Mouse (Mus musculus): Measurements from ENCODE around the gene Zcwpw1. TPM values are rescaled to one million over a fixed set of nuclear protein-coding genes. Genes with fewer than 3 reads are reported as not detected.

Zcwpw1 gene
- total and polyA plus RNA-seq, 2 experiments from 2014 or later = 4.9 to 11.4 TPM

GRCm38 (mm10) chr5:137822602-137823001 lies 35.0 kb downstream of the Zcwpw1 start:
- no peaks in the 10 kb centered on the region for H3K4me1 ChIP-seq (ENCODE audit: insufficient read depth, low read length)
- no peak overlapping the region for H3K4me3 ChIP-seq (ENCODE audit: low read length)
- H3K27ac ChIP-seq = no peak overlapping the region
- WGBS = 77% methylated on average over 1 of the region's 1 CpGs
- no peaks in the 10 kb centered on the region for H3K36me3 ChIP-seq (ENCODE audit: insufficient read depth, low read length)
- ATAC-seq = no peak
- DNase-seq (ENCODE audit: low spot score) = no peak
- no peak overlapping the region for H3K9ac ChIP-seq (replicated peaks; ENCODE audit: low read length)
- H3K27me3 ChIP-seq (ENCODE audit: insufficient read depth, low read length) = no peaks in the 10 kb centered on the region
- no peaks in the 10 kb centered on the region for H3K9me3 ChIP-seq (ENCODE audit: low read length)
- no peak overlapping the region for H3K4me2 ChIP-seq (ENCODE audit: low read depth, low read length)
- no peak for TF ChIP-seq CTCF (IDR thresholded peaks at IDR 0.05; ENCODE audit: low read depth)

- Histone ChIP-seq H3K9me3 (ENCODE audit: low read length) (no peaks in the 10 kb centered on the region), H3K4me2 (ENCODE audit: low read depth, low read length) (no peak overlapping the region), H3K27ac (no peak overlapping the region), H3K4me3 (ENCODE audit: low read length) (no peak overlapping the region), H3K27me3 (ENCODE audit: insufficient read depth, low read length) (no peaks in the 10 kb centered on the region), H3K4me1 (ENCODE audit: insufficient read depth, low read length) (no peaks in the 10 kb centered on the region), H3K36me3 (ENCODE audit: insufficient read depth, low read length) (no peaks in the 10 kb centered on the region), H3K9ac (replicated peaks; ENCODE audit: low read length) (no peak overlapping the region)
- ATAC-seq (no peak), DNase-seq (ENCODE audit: low spot score) (no peak)
- WGBS = 95% methylated on average over 6 of the region's 6 CpGs
- TF ChIP-seq CTCF (IDR thresholded peaks at IDR 0.05; ENCODE audit: low read depth) = no peak
Observed at GRCm38 (mm10) chr5:137823455-137824045, 36.0 kb downstream of the Zcwpw1 start.

- Histone ChIP-seq H3K9me3 (ENCODE audit: low read length) (no peaks in the 10 kb centered on the region), H3K27ac (no peak overlapping the region), H3K36me3 (ENCODE audit: insufficient read depth, low read length) (no peaks in the 10 kb centered on the region), H3K4me1 (ENCODE audit: insufficient read depth, low read length) (no peaks in the 10 kb centered on the region), H3K9ac (replicated peaks; ENCODE audit: low read length) (no peak overlapping the region), H3K4me2 (ENCODE audit: low read depth, low read length) (no peak overlapping the region), H3K4me3 (ENCODE audit: low read length) (no peak overlapping the region), H3K27me3 (ENCODE audit: insufficient read depth, low read length) (no peaks in the 10 kb centered on the region)
- no peak for TF ChIP-seq CTCF (IDR thresholded peaks at IDR 0.05; ENCODE audit: low read depth)
- ATAC-seq (no peak), DNase-seq (ENCODE audit: low spot score) (no peak)
- WGBS = 92% methylated on average over 3 of the region's 3 CpGs
Observed at GRCm38 (mm10) chr5:137825030-137825429, 37.4 kb downstream of the Zcwpw1 start.

DNA sequence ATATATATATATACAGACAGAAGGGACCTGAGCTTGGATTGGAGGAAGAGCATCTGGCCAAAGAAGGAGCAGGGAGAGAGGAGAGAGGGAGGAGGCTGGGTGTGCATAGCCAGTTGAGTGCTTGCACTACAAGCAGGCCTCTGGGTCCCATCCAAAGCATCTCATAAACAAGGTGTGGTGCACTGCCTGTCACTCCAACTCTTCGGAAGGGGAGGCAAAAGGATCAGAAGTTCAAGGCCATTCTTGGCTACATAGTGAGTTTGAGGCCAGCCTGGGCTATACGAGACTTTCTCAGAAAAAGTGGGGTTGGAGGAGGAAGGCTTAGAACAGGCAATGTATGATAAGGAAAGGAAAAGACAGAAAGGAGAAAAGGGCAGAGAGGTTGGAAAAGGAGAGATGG lies 38.4 kb downstream of the Zcwpw1 start:
- no peaks in the 10 kb centered on the region for H3K4me1 ChIP-seq (ENCODE audit: insufficient read depth, low read length)
- no peak overlapping the region for H3K9ac ChIP-seq (replicated peaks; ENCODE audit: low read length)
- no peaks in the 10 kb centered on the region for H3K9me3 ChIP-seq (ENCODE audit: low read length)
- ATAC-seq = no peak
- 79% methylated on average over 2 of the region's 2 CpGs for WGBS
- H3K36me3 ChIP-seq (ENCODE audit: insufficient read depth, low read length) = no peaks in the 10 kb centered on the region
- H3K27me3 ChIP-seq (ENCODE audit: insufficient read depth, low read length) = no peaks in the 10 kb centered on the region
- DNase-seq (ENCODE audit: low spot score) = no peak
- no peak overlapping the region for H3K27ac ChIP-seq
- no peak for TF ChIP-seq CTCF (IDR thresholded peaks at IDR 0.05; ENCODE audit: low read depth)
- H3K4me2 ChIP-seq (ENCODE audit: low read depth, low read length) = no peak overlapping the region
- H3K4me3 ChIP-seq (ENCODE audit: low read length) = no peak overlapping the region

GRCm38 (mm10) chr5:137826421-137826820 lies 38.8 kb downstream of the Zcwpw1 start:
- Histone ChIP-seq H3K36me3 (ENCODE audit: insufficient read depth, low read length) (no peaks in the 10 kb centered on the region), H3K27ac (no peak overlapping the region), H3K27me3 (ENCODE audit: insufficient read depth, low read length) (no peaks in the 10 kb centered on the region), H3K9me3 (ENCODE audit: low read length) (no peaks in the 10 kb centered on the region), H3K9ac (replicated peaks; ENCODE audit: low read length) (no peak overlapping the region), H3K4me1 (ENCODE audit: insufficient read depth, low read length) (no peaks in the 10 kb centered on the region), H3K4me2 (ENCODE audit: low read depth, low read length) (no peak overlapping the region), H3K4me3 (ENCODE audit: low read length) (no peak overlapping the region)
- TF ChIP-seq CTCF (IDR thresholded peaks at IDR 0.05; ENCODE audit: low read depth) = no peak
- ATAC-seq = no peak
- 73% methylated on average over 7 of the region's 7 CpGs for WGBS
- no peak for DNase-seq (ENCODE audit: low spot score)

GRCm38 (mm10) chr5:137828694-137829093 lies 41.1 kb downstream of the Zcwpw1 start:
- ATAC-seq (no peak), DNase-seq (ENCODE audit: low spot score) (no peak)
- no peak overlapping the region for H3K4me3 ChIP-seq (ENCODE audit: low read length)
- H3K9me3 ChIP-seq (ENCODE audit: low read length) = no peaks in the 10 kb centered on the region
- TF ChIP-seq CTCF (IDR thresholded peaks at IDR 0.05; ENCODE audit: low read depth) = no peak
- H3K4me1 ChIP-seq (ENCODE audit: insufficient read depth, low read length) = no peaks in the 10 kb centered on the region
- 85% methylated on average over 6 of the region's 6 CpGs for WGBS
- no peak overlapping the region for H3K9ac ChIP-seq (replicated peaks; ENCODE audit: low read length)
- H3K27me3 ChIP-seq (ENCODE audit: insufficient read depth, low read length) = no peaks in the 10 kb centered on the region
- H3K4me2 ChIP-seq (ENCODE audit: low read depth, low read length) = no peak overlapping the region
- H3K36me3 ChIP-seq (ENCODE audit: insufficient read depth, low read length) = no peaks in the 10 kb centered on the region
- no peak overlapping the region for H3K27ac ChIP-seq

DNA sequence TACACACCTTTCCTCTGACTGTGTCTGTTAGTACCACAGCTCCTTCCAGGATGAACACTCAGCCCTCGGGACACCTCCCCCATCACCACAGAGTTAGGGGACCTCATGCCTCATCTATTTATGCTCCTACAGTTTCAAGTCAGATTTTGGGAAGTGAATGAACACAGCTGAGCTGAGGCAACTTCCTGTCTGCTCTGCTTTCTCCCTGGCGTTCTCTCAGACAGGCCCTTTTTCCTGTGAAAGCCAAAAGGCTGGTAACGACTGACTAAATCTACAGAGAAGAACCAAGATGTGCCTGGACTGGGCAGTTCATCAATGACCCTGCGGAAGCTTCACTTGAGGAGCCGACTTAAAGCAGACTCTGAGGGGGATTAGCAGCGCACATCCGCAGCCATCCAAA lies 42.6 kb downstream of the Zcwpw1 start:
- no peaks in the 10 kb centered on the region for H3K27me3 ChIP-seq (ENCODE audit: insufficient read depth, low read length)
- DNase-seq (ENCODE audit: low spot score) (no peak), ATAC-seq (no peak)
- no peak overlapping the region for H3K4me3 ChIP-seq (ENCODE audit: low read length)
- no peaks in the 10 kb centered on the region for H3K36me3 ChIP-seq (ENCODE audit: insufficient read depth, low read length)
- no peaks in the 10 kb centered on the region for H3K9me3 ChIP-seq (ENCODE audit: low read length)
- WGBS = 90% methylated on average over 7 of the region's 7 CpGs
- no peak overlapping the region for H3K4me2 ChIP-seq (ENCODE audit: low read depth, low read length)
- no peak overlapping the region for H3K27ac ChIP-seq
- TF ChIP-seq CTCF (IDR thresholded peaks at IDR 0.05; ENCODE audit: low read depth) = no peak
- no peaks in the 10 kb centered on the region for H3K4me1 ChIP-seq (ENCODE audit: insufficient read depth, low read length)
- no peak overlapping the region for H3K9ac ChIP-seq (replicated peaks; ENCODE audit: low read length)

All from hindbrain, postnatal 0 days (tissue).